Comparison of ENCODE assay signal across 8 mouse cellular contexts in the genomic region with DNA sequence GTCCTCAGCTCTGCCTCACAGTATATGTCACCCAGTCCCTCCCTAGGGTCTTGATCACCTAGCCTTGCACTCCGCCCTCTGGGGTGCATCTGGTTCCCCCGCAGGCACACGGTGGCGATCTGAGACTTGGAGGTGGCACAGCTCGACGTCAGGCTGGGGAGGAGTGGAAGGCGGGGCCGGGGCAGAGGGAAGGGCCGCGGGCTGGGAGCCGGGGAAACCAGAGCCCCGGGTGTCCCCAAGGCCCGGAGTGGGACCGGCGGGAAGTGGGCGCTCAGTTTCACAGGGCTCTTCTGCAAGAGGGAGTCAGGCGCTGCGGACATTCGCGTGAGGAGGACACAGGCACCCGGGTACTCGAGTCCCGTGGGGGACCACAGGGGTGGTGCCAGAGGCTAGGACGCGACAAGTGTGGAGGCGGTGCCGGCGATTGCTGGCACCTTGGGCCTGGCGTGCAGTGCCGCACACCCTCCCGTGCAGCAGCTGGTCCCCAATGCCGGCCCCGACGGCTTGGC. TPM values are rescaled to one million over a fixed set of nuclear protein-coding genes. Genes with fewer than 3 reads are reported as not detected.
DNase-seq lines count a peak whose midpoint lies in the region; ATAC-seq and TF ChIP-seq lines count a peak whose summit lies in the region.

No protein-coding gene starts in this region.

- H3K79me3 ChIP-seq in C2C12 (ENCODE audit: low read depth), result no peaks in the 10 kb centered on the region

- no peak overlapping the region for H3K9ac ChIP-seq in forebrain, embryonic 16.5 days (replicated peaks; ENCODE audit: low read depth, low read length)
- no peak overlapping the region for H3K9ac ChIP-seq in hindbrain, embryonic 11.5 days (ENCODE audit: low read depth, low read length)
- H3K9ac ChIP-seq in limb, embryonic 13.5 days, result peak overlapping the region; percentile 56
- H3K9ac ChIP-seq in midbrain, embryonic 12.5 days (replicated peaks), result 0 out of 2 replicates have a peak overlapping the region, but pooled peaks have one; percentile 20

- H3K4me2 ChIP-seq in forebrain, embryonic 16.5 days (ENCODE audit: low read length), result peak overlapping the region; percentile 34
- peak overlapping the region; percentile 29 for H3K4me2 ChIP-seq in hindbrain, embryonic 11.5 days (replicated peaks; ENCODE audit: low read depth, low read length)
- H3K4me2 ChIP-seq in limb, embryonic 13.5 days (replicated peaks), result peak overlapping the region; percentile 62
- H3K4me2 ChIP-seq in midbrain, embryonic 12.5 days (replicated peaks), result peak overlapping the region; percentile 27

- no peaks in the 10 kb centered on the region for H3K79me2 ChIP-seq in C2C12 (ENCODE audit: control insufficient read depth, insufficient read depth)

- intact Hi-C loops in left cerebral cortex, postnatal 25 days (cut with DNase I), result no loop called here

- ATAC-seq in forebrain, embryonic 16.5 days, result no peak
- ATAC-seq in hindbrain, embryonic 11.5 days (ENCODE audit: low FRiP score), result no peak; the same call in 1 of the 2 replicates
- ATAC-seq in limb, embryonic 13.5 days (ENCODE audit: low FRiP score, low read depth), result 0 out of 2 replicates have a peak, but pooled peaks have one; percentile 13
- no peak for ATAC-seq in midbrain, embryonic 12.5 days (ENCODE audit: low FRiP score, low read depth)

- H3K27ac ChIP-seq in forebrain, embryonic 16.5 days (ENCODE audit: low read length), result no peak overlapping the region
- H3K27ac ChIP-seq in hindbrain, embryonic 11.5 days (ENCODE audit: low read depth, low read length), result no peak overlapping the region
- H3K27ac ChIP-seq in limb, embryonic 13.5 days, result no peak overlapping the region
- no peak overlapping the region for H3K27ac ChIP-seq in midbrain, embryonic 12.5 days (replicated peaks)

- no peaks in the 10 kb centered on the region for H3K9me3 ChIP-seq in forebrain, embryonic 16.5 days (ENCODE audit: control insufficient read depth, low read length)
- no peaks in the 10 kb centered on the region for H3K9me3 ChIP-seq in hindbrain, embryonic 11.5 days (ENCODE audit: control insufficient read depth, low read length)
- no peaks in the 10 kb centered on the region for H3K9me3 ChIP-seq in limb, embryonic 13.5 days
- no peaks in the 10 kb centered on the region for H3K9me3 ChIP-seq in midbrain, embryonic 12.5 days

- peak overlapping the region; percentile 63 for H3ac ChIP-seq in C2C12 (ENCODE audit: control insufficient read depth, insufficient read length, low read depth)

- H3K4me1 ChIP-seq in forebrain, embryonic 16.5 days (replicated peaks; ENCODE audit: control insufficient read depth, insufficient read depth, low read length), result peaks cover 5% of the 10 kb centered on the region; the same call in 1 of the 2 replicates
- H3K4me1 ChIP-seq in hindbrain, embryonic 11.5 days (replicated peaks; ENCODE audit: control insufficient read depth, insufficient read depth, low read length), result 0 out of 2 replicates have a peak, but pooled peaks cover 2% of the 10 kb centered on the region
- H3K4me1 ChIP-seq in limb, embryonic 13.5 days, result peaks cover 22% of the 10 kb centered on the region
- H3K4me1 ChIP-seq in midbrain, embryonic 12.5 days, result peaks cover 7% of the 10 kb centered on the region

- WGBS in forebrain, embryonic 16.5 days, result 6% methylated on average over 32 of the region's 34 CpGs
- WGBS in hindbrain, embryonic 11.5 days, result 5% methylated on average over 34 of the region's 34 CpGs
- 7% methylated on average over 29 of the region's 34 CpGs for WGBS in limb, embryonic 13.5 days
- 8% methylated on average over 22 of the region's 34 CpGs for WGBS in midbrain, embryonic 12.5 days

- H3K27me3 ChIP-seq in C2C12 (ENCODE audit: control insufficient read depth, insufficient read depth, insufficient read length), result no peaks in the 10 kb centered on the region
- H3K27me3 ChIP-seq in forebrain, embryonic 16.5 days (replicated peaks; ENCODE audit: control insufficient read depth, insufficient read depth, low read length), result peaks cover 10% of the 10 kb centered on the region; the same call in 1 of the 2 replicates
- peaks cover 18% of the 10 kb centered on the region for H3K27me3 ChIP-seq in hindbrain, embryonic 11.5 days (ENCODE audit: control insufficient read depth, insufficient read depth, low read length)
- H3K27me3 ChIP-seq in limb, embryonic 13.5 days, result peaks cover 44% of the 10 kb centered on the region
- peaks cover 72% of the 10 kb centered on the region for H3K27me3 ChIP-seq in midbrain, embryonic 12.5 days

- no peaks in the 10 kb centered on the region for H3K36me3 ChIP-seq in C2C12 (ENCODE audit: control insufficient read depth, insufficient read depth)
- H3K36me3 ChIP-seq in forebrain, embryonic 16.5 days (ENCODE audit: control insufficient read depth, insufficient read depth), result no peaks in the 10 kb centered on the region
- no peaks in the 10 kb centered on the region for H3K36me3 ChIP-seq in hindbrain, embryonic 11.5 days (ENCODE audit: control insufficient read depth, insufficient read depth, low read length)
- no peaks in the 10 kb centered on the region for H3K36me3 ChIP-seq in limb, embryonic 13.5 days
- H3K36me3 ChIP-seq in midbrain, embryonic 12.5 days, result no peaks in the 10 kb centered on the region

- peak; percentile 33 for TF ChIP-seq CTCF in C2C12 (IDR thresholded peaks at IDR 0.05; ENCODE audit: control insufficient read depth, insufficient read depth, insufficient read length)

- DNase-seq in adrenal gland, adult 18-20 months (ENCODE audit: low spot score in 2 of 2), result peak; percentile 68 to 72
- no peak for DNase-seq in hindbrain, embryonic 11.5 days (ENCODE audit: low spot score)
- DNase-seq in thymus, adult 18-20 months, result peak; percentile 43 to 45
- DNase-seq in left cerebral cortex, postnatal 25 days (ENCODE audit: low spot score in 2 of 2), result no peak

- peak overlapping the region; percentile 6 for H3K4me3 ChIP-seq in C2C12 (ENCODE audit: insufficient read depth, poor library complexity, severe bottlenecking)
- peak overlapping the region; percentile 18 for H3K4me3 ChIP-seq in forebrain, embryonic 16.5 days (replicated peaks; ENCODE audit: low read length)
- peak overlapping the region; percentile 6; the same call in 1 of the 2 replicates for H3K4me3 ChIP-seq in hindbrain, embryonic 11.5 days (ENCODE audit: low read depth, low read length)
- peak overlapping the region; percentile 39 for H3K4me3 ChIP-seq in limb, embryonic 13.5 days
- peak overlapping the region; percentile 15; the same call in 1 of the 2 replicates for H3K4me3 ChIP-seq in midbrain, embryonic 12.5 days

TF ChIP-seq in C2C12, 6 proteins besides CTCF, POLR2A, EP300 and RAD21:
- TF ChIP-seq USF1 (IDR thresholded peaks at IDR 0.05; ENCODE audit: low read depth) (no peak), FOSL1 (IDR thresholded peaks at IDR 0.05; ENCODE audit: insufficient read depth, low read length, poor library complexity, severe bottlenecking) (no peak), CEBPB (IDR thresholded peaks at IDR 0.05; ENCODE audit: low read depth) (no peak), MAX (IDR thresholded peaks at IDR 0.05) (no peak), MYOD1 (IDR thresholded peaks at IDR 0.05; ENCODE audit: control insufficient read depth, insufficient read length, low read depth) (no peak), MYOG (IDR thresholded peaks at IDR 0.05; ENCODE audit: control insufficient read depth, extremely low read depth, insufficient read length) (no peak)
TF ChIP-seq in C2C12: peak in this region for 0.

RNA-seq across cellular contexts. Expression of gene Pde4a, which starts 18.4 kb away (rescaled TPM):
- polyA plus RNA-seq in C2C12 (2012; fragmentation: generic; extraction: Trizol), result 7.4 TPM
- total RNA-seq in adrenal gland, adult 18-20 months (2021), result 10 to 100 TPM in 1 of 2 experiments, 1 to 10 TPM in 1; 6.2 to 13.3 TPM
- polyA plus RNA-seq in forebrain, embryonic 16.5 days (2015; fragmentation: Nextera tagmentation; extraction: Ambion mirVana), result 24.9 and 32.0 TPM in 2 replicates
- 5.2 and 5.7 TPM in 2 replicates for polyA plus RNA-seq in hindbrain, embryonic 11.5 days (2014; fragmentation: Nextera tagmentation; extraction: Ambion mirVana)
- polyA plus RNA-seq in limb, embryonic 13.5 days (2015; fragmentation: Nextera tagmentation; extraction: Ambion mirVana), result 5.4 and 6.1 TPM in 2 replicates
- polyA plus RNA-seq in midbrain, embryonic 12.5 days (2016; fragmentation: Nextera tagmentation; extraction: Ambion mirVana), result 11.3 and 11.5 TPM in 2 replicates
- total RNA-seq in left cerebral cortex, postnatal 25 days (2021), result 10 to 100 TPM; 88.9 to 94.4 TPM

RNA-seq across cellular contexts. Expression of gene Cdc37, which starts 34.2 kb away (rescaled TPM):
- 342 TPM for polyA plus RNA-seq in C2C12 (2012; fragmentation: generic; extraction: Trizol)
- 100 to 1,000 TPM; 175 to 181 TPM for total RNA-seq in adrenal gland, adult 18-20 months (2021)
- polyA plus RNA-seq in forebrain, embryonic 16.5 days (2015; fragmentation: Nextera tagmentation; extraction: Ambion mirVana), result 213 and 234 TPM in 2 replicates
- polyA plus RNA-seq in hindbrain, embryonic 11.5 days (2014; fragmentation: Nextera tagmentation; extraction: Ambion mirVana), result 306 and 307 TPM in 2 replicates
- polyA plus RNA-seq in limb, embryonic 13.5 days (2015; fragmentation: Nextera tagmentation; extraction: Ambion mirVana), result 320 and 346 TPM in 2 replicates
- polyA plus RNA-seq in midbrain, embryonic 12.5 days (2016; fragmentation: Nextera tagmentation; extraction: Ambion mirVana), result 278 and 283 TPM in 2 replicates
- total RNA-seq in left cerebral cortex, postnatal 25 days (2021), result 100 to 1,000 TPM; 144 to 153 TPM

RNA-seq across cellular contexts. Expression of gene Tyk2, which starts 52.9 kb away (rescaled TPM):
- polyA plus RNA-seq in C2C12 (2012; fragmentation: generic; extraction: Trizol), result 8.7 TPM
- total RNA-seq in adrenal gland, adult 18-20 months (2021), result 10 to 100 TPM; 14.0 to 14.5 TPM
- polyA plus RNA-seq in forebrain, embryonic 16.5 days (2015; fragmentation: Nextera tagmentation; extraction: Ambion mirVana), result 10.4 and 13.7 TPM in 2 replicates
- 6.9 and 8.0 TPM in 2 replicates for polyA plus RNA-seq in hindbrain, embryonic 11.5 days (2014; fragmentation: Nextera tagmentation; extraction: Ambion mirVana)
- polyA plus RNA-seq in limb, embryonic 13.5 days (2015; fragmentation: Nextera tagmentation; extraction: Ambion mirVana), result 13.7 and 16.5 TPM in 2 replicates
- polyA plus RNA-seq in midbrain, embryonic 12.5 days (2016; fragmentation: Nextera tagmentation; extraction: Ambion mirVana), result 12.8 and 14.1 TPM in 2 replicates
- total RNA-seq in left cerebral cortex, postnatal 25 days (2021), result 10 to 100 TPM; 11.6 to 12.7 TPM

RNA-seq across cellular contexts. Expression of gene Keap1, which starts 55.2 kb away (rescaled TPM):
- 41.5 TPM for polyA plus RNA-seq in C2C12 (2012; fragmentation: generic; extraction: Trizol)
- total RNA-seq in adrenal gland, adult 18-20 months (2021), result 10 to 100 TPM; 44.9 to 51.2 TPM
- polyA plus RNA-seq in forebrain, embryonic 16.5 days (2015; fragmentation: Nextera tagmentation; extraction: Ambion mirVana), result 74.2 and 78.5 TPM in 2 replicates
- polyA plus RNA-seq in hindbrain, embryonic 11.5 days (2014; fragmentation: Nextera tagmentation; extraction: Ambion mirVana), result 23.6 and 23.7 TPM in 2 replicates
- 79.7 and 82.5 TPM in 2 replicates for polyA plus RNA-seq in limb, embryonic 13.5 days (2015; fragmentation: Nextera tagmentation; extraction: Ambion mirVana)
- polyA plus RNA-seq in midbrain, embryonic 12.5 days (2016; fragmentation: Nextera tagmentation; extraction: Ambion mirVana), result 52.3 and 52.6 TPM in 2 replicates
- 10 to 100 TPM; 49.2 to 51.0 TPM for total RNA-seq in left cerebral cortex, postnatal 25 days (2021)

Comparison
In these comparisons a context has a peak if more than half of its experiments do, and no peak if none do; other contexts are left out.
1. DNase-seq: peak in adrenal gland, adult 18-20 months (2 of 2) and thymus, adult 18-20 months (2 of 2); none in hindbrain, embryonic 11.5 days (single experiment) and left cerebral cortex, postnatal 25 days (0 of 2).
2. H3K9ac ChIP-seq: peak in limb, embryonic 13.5 days (single experiment) and midbrain, embryonic 12.5 days (single experiment); none in forebrain, embryonic 16.5 days (single experiment) and hindbrain, embryonic 11.5 days (single experiment).
3. Peak in every context shown above with its lines, with median percentiles within 50 percentile points of each other: H3K4me3 ChIP-seq and H3K4me2 ChIP-seq.